Mouse (Mus musculus): ENCODE results near the gene Ube2r2.

The Ube2r2 gene

GRCm38 (mm10) chr4:41135711-41136453 lies at the start of gene Ube2r2:
Gene Ube2r2 (plus strand): TSS chr4:41135743.
- peak; percentile 56 to 72 for DNase-seq (ENCODE audit: low spot score in 2 of 2)

GRCm38 (mm10) chr4:41086947-41087346 lies 48.6 kb upstream of the Ube2r2 start:
- no peak for DNase-seq (ENCODE audit: low spot score in 2 of 2)

- DNase-seq (ENCODE audit: low spot score in 2 of 2), result no peak
These were observed 47.9 kb upstream of the Ube2r2 start for GRCm38 (mm10) chr4:41087459-41088298.

GRCm38 (mm10) chr4:41089189-41089588 lies 46.4 kb upstream of the Ube2r2 start:
- DNase-seq (ENCODE audit: low spot score in 2 of 2), result no peak

- no peak for DNase-seq (ENCODE audit: low spot score in 2 of 2)
These were observed 45.8 kb upstream of the Ube2r2 start for GRCm38 (mm10) chr4:41089705-41090104.

- no peak for DNase-seq (ENCODE audit: low spot score in 2 of 2)
These were observed 44.2 kb upstream of the Ube2r2 start for GRCm38 (mm10) chr4:41091391-41091790.

- DNase-seq (ENCODE audit: low spot score in 2 of 2), result no peak
These were observed 42.6 kb upstream of the Ube2r2 start for GRCm38 (mm10) chr4:41092958-41093357.

- DNase-seq (ENCODE audit: low spot score in 2 of 2), result no peak
These were observed 41.2 kb upstream of the Ube2r2 start for GRCm38 (mm10) chr4:41094361-41094760.

- DNase-seq (ENCODE audit: low spot score in 2 of 2), result no peak
These were observed 39.4 kb upstream of the Ube2r2 start for GRCm38 (mm10) chr4:41096169-41096568.

GRCm38 (mm10) chr4:41096794-41097193 lies 38.7 kb upstream of the Ube2r2 start:
- no peak for DNase-seq (ENCODE audit: low spot score in 2 of 2)

GRCm38 (mm10) chr4:41097381-41097780 lies 38.2 kb upstream of the Ube2r2 start:
- DNase-seq (ENCODE audit: low spot score in 2 of 2), result no peak

- DNase-seq (ENCODE audit: low spot score in 2 of 2), result no peak
These were observed 37.5 kb upstream of the Ube2r2 start, which contains the start of gene Aqp3 for GRCm38 (mm10) chr4:41097871-41098576. Gene Aqp3 (minus strand): TSS chr4:41098183.

GRCm38 (mm10) chr4:41098577-41098951 lies 37.0 kb upstream of the Ube2r2 start:
- DNase-seq (ENCODE audit: low spot score in 2 of 2), result no peak

GRCm38 (mm10) chr4:41100986-41101385 lies 34.6 kb upstream of the Ube2r2 start:
- DNase-seq (ENCODE audit: low spot score in 2 of 2), result no peak

GRCm38 (mm10) chr4:41102901-41103300 lies 32.6 kb upstream of the Ube2r2 start:
- no peak for DNase-seq (ENCODE audit: low spot score in 2 of 2)

- no peak for DNase-seq (ENCODE audit: low spot score in 2 of 2)
These were observed 28.1 kb upstream of the Ube2r2 start for GRCm38 (mm10) chr4:41107440-41107839.

GRCm38 (mm10) chr4:41108717-41109425 lies 26.7 kb upstream of the Ube2r2 start:
- DNase-seq (ENCODE audit: low spot score in 2 of 2), result no peak

GRCm38 (mm10) chr4:41114358-41115070 lies 21.0 kb upstream of the Ube2r2 start:
- no peak for DNase-seq (ENCODE audit: low spot score in 2 of 2)

GRCm38 (mm10) chr4:41115074-41115473 lies 20.5 kb upstream of the Ube2r2 start:
- DNase-seq (ENCODE audit: low spot score in 2 of 2), result no peak

- no peak for DNase-seq (ENCODE audit: low spot score in 2 of 2)
These were observed 19.8 kb upstream of the Ube2r2 start for GRCm38 (mm10) chr4:41115793-41116192.

GRCm38 (mm10) chr4:41116817-41117216 lies 18.7 kb upstream of the Ube2r2 start:
- no peak for DNase-seq (ENCODE audit: low spot score in 2 of 2)

Data from frontal cortex, postnatal 10 days (tissue).